Mouse (Mus musculus) CH12.LX (cell line): ENCODE measurements around the gene Atad5.

Experiments
- ETS1 ChIP-seq: conservative IDR thresholded peaks from 2 replicates; pipeline ENCODE4 v1.6.1; 2012; ENCODE audit warnings: low read depth, mild to moderate bottlenecking, inconsistent platforms, low read length, improper control_type of control experiment, moderate library complexity
- RCOR1 ChIP-seq: conservative IDR thresholded peaks from 2 replicates; pipeline ENCODE4 v1.6.1; 2012; ENCODE audit warnings: low read depth, mild to moderate bottlenecking, inconsistent platforms, low read length, improper control_type of control experiment

DNA sequence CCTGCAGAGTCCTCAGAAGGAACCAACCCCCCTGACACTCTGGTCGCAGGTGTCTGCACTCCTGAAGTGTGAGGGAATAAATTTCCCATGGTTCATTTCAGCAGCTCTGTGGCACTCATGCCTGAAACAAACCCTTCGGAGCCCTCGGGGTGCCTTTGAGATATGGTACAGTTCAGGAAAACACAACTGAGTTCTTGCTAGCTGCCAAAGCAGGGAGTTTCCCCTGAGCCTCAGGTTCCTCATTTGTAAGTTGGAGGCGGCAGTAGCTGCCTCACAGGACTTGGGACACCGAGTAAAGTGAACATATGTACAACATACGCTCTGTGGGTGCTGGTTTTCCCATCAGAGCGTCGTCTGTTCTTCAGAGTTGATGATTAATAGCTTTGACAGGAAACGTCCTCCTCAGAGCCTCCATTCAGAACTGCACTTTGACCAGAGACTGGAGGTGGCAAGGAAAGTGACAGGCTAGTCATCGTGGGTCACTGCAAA, 56.6 kb downstream of the Atad5 start:
- TF ChIP-seq RCOR1 = 0 out of 2 replicates have a peak, but pooled peaks have one; percentile 45
- TF ChIP-seq ETS1 = peak; percentile 59
